Mouse (Mus musculus) MEL (cell line): Measurements from ENCODE around the gene Kif5a.

ENCODE experiments used
- BHLHE40 ChIP-seq: IDR thresholded peaks from 2 replicates; pipeline ENCODE4 v1.6.1; 2012; ENCODE audit warnings: low read depth, mild to moderate bottlenecking, inconsistent platforms, low read length, improper control_type of control experiment, borderline replicate concordance
- CTCF ChIP-seq, 3 experiments: IDR thresholded peaks in 2 of 3; conservative IDR thresholded peaks in 1 of 3; 2 replicates each; pipeline ENCODE4 v1.5.1; 2011 to 2012; ENCODE audit warnings: low read length in 3 of 3, low read depth in 2 of 3, mild to moderate bottlenecking in 2 of 3, improper control_type of control experiment in 1 of 3, inconsistent platforms in 1 of 3, mixed read lengths in 1 of 3, moderate library complexity in 1 of 3; ENCODE audit not compliant: control insufficient read depth in 1 of 3, insufficient read depth in 1 of 3, poor library complexity in 1 of 3, severe bottlenecking in 1 of 3
- ETS1 ChIP-seq: IDR thresholded peaks from 2 replicates; pipeline ENCODE4 v1.6.1; 2012; ENCODE audit warnings: low read depth, mild to moderate bottlenecking, inconsistent platforms, low read length, improper control_type of control experiment, moderate library complexity
- MXI1 ChIP-seq: IDR thresholded peaks from 2 replicates; pipeline ENCODE4 v1.6.1; 2011; ENCODE audit warnings: mild to moderate bottlenecking, low read depth, low read length, improper control_type of control experiment
- NRF1 ChIP-seq: IDR thresholded peaks from 2 replicates; pipeline ENCODE4 v1.6.1; 2014; ENCODE audit warnings: low read depth, mild to moderate bottlenecking, inconsistent platforms, low read length, improper control_type of control experiment, moderate library complexity; ENCODE audit not compliant: poor library complexity, insufficient read depth, severe bottlenecking
- POLR2A ChIP-seq, 2 experiments: IDR thresholded peaks; 2 replicates each; pipeline ENCODE4 v1.6.1; 2011 to 2012; ENCODE audit warnings: low read length in 2 of 2, mild to moderate bottlenecking in 2 of 2, control low read depth in 1 of 2, improper control_type of control experiment in 1 of 2, low read depth in 1 of 2, moderate library complexity in 1 of 2; ENCODE audit not compliant: control insufficient read depth in 1 of 2, insufficient read depth in 1 of 2, poor library complexity in 1 of 2
- POLR2AphosphoS2 ChIP-seq: IDR thresholded peaks from 2 replicates; pipeline ENCODE4 v1.6.1; 2011; ENCODE audit warnings: low read length, improper control_type of control experiment
- TAL1 ChIP-seq: IDR thresholded peaks from 2 replicates; pipeline ENCODE4 v1.6.1; 2012; ENCODE audit warnings: mild to moderate bottlenecking, inconsistent platforms, low read length, moderate library complexity, mixed read lengths
- TBP ChIP-seq: IDR thresholded peaks from 2 replicates; pipeline ENCODE4 v1.8.0; 2011; ENCODE audit warnings: low read depth, low read length, improper control_type of control experiment
- UBTF ChIP-seq: IDR thresholded peaks from 2 replicates; pipeline ENCODE4 v1.6.1; 2012; ENCODE audit warnings: low read depth, mild to moderate bottlenecking, inconsistent platforms, low read length, improper control_type of control experiment, moderate library complexity, borderline replicate concordance; ENCODE audit not compliant: insufficient read depth
- ZKSCAN1 ChIP-seq: IDR thresholded peaks from 2 replicates; pipeline ENCODE4 v1.6.1; 2012; ENCODE audit warnings: low read depth, mild to moderate bottlenecking, inconsistent platforms, low read length, improper control_type of control experiment, moderate library complexity
- ZMIZ1 ChIP-seq: IDR thresholded peaks from 2 replicates; pipeline ENCODE4 v1.6.1; 2012; ENCODE audit warnings: low read depth, mild to moderate bottlenecking, inconsistent platforms, low read length, improper control_type of control experiment, moderate library complexity
- ZNF384 ChIP-seq: IDR thresholded peaks from 2 replicates; pipeline ENCODE4 v1.6.1; 2012; ENCODE audit warnings: low read depth, mild to moderate bottlenecking, inconsistent platforms, low read length, improper control_type of control experiment

GRCm38 (mm10) chr10:127187371-127188078 is 75.6 kb downstream of the Kif5a start:
- TF ChIP-seq CTCF (IDR thresholded peaks at IDR 0.05 in 2 of 3, conservative IDR thresholded peaks at IDR 0.05 in 1 of 3; ENCODE audit: control insufficient read depth in 1 of 3, insufficient read depth in 1 of 3, low read depth in 2 of 3, low read length in 3 of 3, poor library complexity in 1 of 3, severe bottlenecking in 1 of 3) (no peak), TBP (no peak), MXI1 (no peak), POLR2A (IDR thresholded peaks at IDR 0.05; ENCODE audit: control insufficient read depth in 1 of 2, insufficient read depth in 1 of 2, low read depth in 1 of 2, low read length in 2 of 2, poor library complexity in 1 of 2) (no peak), ZKSCAN1 (no peak), POLR2AphosphoS2 (no peak), ZNF384 (no peak), TAL1 (no peak), UBTF (no peak), BHLHE40 (no peak), ETS1 (no peak), NRF1 (no peak), ZMIZ1 (no peak)
